Mouse (Mus musculus) G1E (cell line): ENCODE data around the gene Dnah8.

ENCODE experiments used
- CTCF ChIP-seq: IDR thresholded peaks from 2 replicates; pipeline ENCODE4 v1.5.1; 2012; ENCODE audit warnings: low read depth, low read length, inconsistent platforms, mixed read lengths
- POLR2AphosphoS5 ChIP-seq: IDR thresholded peaks from 2 replicates; pipeline ENCODE4 v1.6.1; 2012; ENCODE audit warnings: low read depth, low read length, inconsistent platforms; ENCODE audit not compliant: insufficient replicate concordance

GRCm38 (mm10) chr17:30824473-30824872 lies 200.3 kb downstream of the Dnah8 start:
- TF ChIP-seq CTCF (no peak), POLR2AphosphoS5 (no peak)
